Mouse (Mus musculus): ENCODE measurements at regions not wholly inside any gene's neighbourhood (a gene's known extent, or its start where the extent isn't known, plus 50 kb on each side); places are given as distances from the start of the nearest gene placed in this dataset.

GRCm38 (mm10) chr15:68656722-68657121 lies 2156.0 kb upstream of the Lrrc6 start:
- DNase-seq (ENCODE audit: low spot score): no peak
- H3K9ac ChIP-seq (ENCODE audit: low read length): no peak overlapping the region
- no peaks in the 10 kb centered on the region for H3K4me1 ChIP-seq (ENCODE audit: control insufficient read depth, insufficient read depth, low read length)
- H3K27ac ChIP-seq (replicated peaks; ENCODE audit: low read depth, low read length): no peak overlapping the region
- whole genome bisulfite sequencing: 76% methylated on average over 6 of the region's 6 CpGs
- no peak for ATAC-seq (ENCODE audit: insufficient number of reproducible peaks, low FRiP score, low TSS enrichment, low read depth)
- H3K4me3 ChIP-seq (ENCODE audit: low read depth, low read length): no peak overlapping the region
- H3K4me2 ChIP-seq (ENCODE audit: low read depth, severe bottlenecking): no peak overlapping the region
- H3K27me3 ChIP-seq (ENCODE audit: control insufficient read depth, insufficient read depth, low read length): no peaks in the 10 kb centered on the region
- H3K9me3 ChIP-seq (ENCODE audit: control insufficient read depth, low read length): no peaks in the 10 kb centered on the region
- H3K36me3 ChIP-seq (ENCODE audit: control insufficient read depth, insufficient read depth, low read length): no peaks in the 10 kb centered on the region

GRCm38 (mm10) chr15:68655046-68655445 lies 2154.3 kb upstream of the Lrrc6 start:
- H3K4me3 ChIP-seq (ENCODE audit: low read depth, low read length): no peak overlapping the region
- no peak for ATAC-seq (ENCODE audit: insufficient number of reproducible peaks, low FRiP score, low TSS enrichment, low read depth)
- no peaks in the 10 kb centered on the region for H3K4me1 ChIP-seq (ENCODE audit: control insufficient read depth, insufficient read depth, low read length)
- DNase-seq (ENCODE audit: low spot score): no peak
- H3K27me3 ChIP-seq (ENCODE audit: control insufficient read depth, insufficient read depth, low read length): no peaks in the 10 kb centered on the region
- 90% methylated on average over 3 of the region's 3 CpGs for WGBS
- H3K36me3 ChIP-seq (ENCODE audit: control insufficient read depth, insufficient read depth, low read length): no peaks in the 10 kb centered on the region
- H3K9me3 ChIP-seq (ENCODE audit: control insufficient read depth, low read length): no peaks in the 10 kb centered on the region
- no peak overlapping the region for H3K4me2 ChIP-seq (ENCODE audit: low read depth, severe bottlenecking)
- H3K9ac ChIP-seq (ENCODE audit: low read length): no peak overlapping the region
- H3K27ac ChIP-seq (replicated peaks; ENCODE audit: low read depth, low read length): no peak overlapping the region

DNA sequence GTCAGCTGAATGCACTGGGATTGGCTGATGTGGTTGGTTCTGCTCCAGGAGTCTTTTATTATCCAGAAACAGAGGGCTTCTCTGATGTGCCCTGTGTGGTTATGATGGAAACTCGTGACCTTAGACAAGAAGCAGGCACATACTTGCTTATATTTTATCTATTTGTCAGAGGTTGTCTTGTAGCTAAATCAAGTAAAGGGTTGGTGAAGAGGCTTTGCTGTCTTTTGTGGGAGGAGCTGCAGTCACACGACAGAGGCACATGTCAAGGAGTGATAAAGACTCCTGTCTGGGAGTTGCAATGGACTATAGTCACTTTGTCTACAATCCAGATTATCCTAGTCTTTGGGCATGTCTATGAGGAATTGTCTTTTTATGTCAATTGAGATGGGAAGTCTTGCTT lies 2149.9 kb upstream of the Lrrc6 start:
- WGBS: 74% methylated on average over 2 of the region's 2 CpGs
- Histone ChIP-seq H3K4me1 (ENCODE audit: control insufficient read depth, insufficient read depth, low read length) (no peaks in the 10 kb centered on the region), H3K27me3 (ENCODE audit: control insufficient read depth, insufficient read depth, low read length) (no peaks in the 10 kb centered on the region), H3K4me3 (ENCODE audit: low read depth, low read length) (no peak overlapping the region), H3K9me3 (ENCODE audit: control insufficient read depth, low read length) (no peaks in the 10 kb centered on the region), H3K4me2 (ENCODE audit: low read depth, severe bottlenecking) (no peak overlapping the region), H3K9ac (ENCODE audit: low read length) (no peak overlapping the region), H3K27ac (replicated peaks; ENCODE audit: low read depth, low read length) (no peak overlapping the region), H3K36me3 (ENCODE audit: control insufficient read depth, insufficient read depth, low read length) (no peaks in the 10 kb centered on the region)
- DNase-seq (ENCODE audit: low spot score) (no peak), ATAC-seq (ENCODE audit: insufficient number of reproducible peaks, low FRiP score, low TSS enrichment, low read depth) (no peak)

DNA sequence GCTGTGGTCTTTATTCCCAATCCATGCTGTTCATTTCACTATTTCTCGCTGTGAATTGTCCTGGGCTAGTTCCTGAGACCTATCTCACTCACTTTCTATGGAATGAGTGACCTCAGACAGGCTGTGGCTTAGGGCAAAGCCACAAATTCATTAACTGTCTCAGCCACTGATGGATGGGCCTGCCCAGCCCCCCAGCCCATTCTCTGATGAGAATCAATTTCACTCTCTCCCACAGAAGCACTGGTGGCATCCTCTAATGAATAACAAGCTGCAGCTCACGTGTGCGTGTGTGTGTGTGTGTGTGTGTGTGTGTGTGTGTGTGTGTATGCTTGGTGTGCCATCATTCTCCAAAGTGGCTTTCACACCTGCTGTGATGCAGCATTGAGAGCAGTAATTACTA lies 2149.3 kb upstream of the Lrrc6 start:
- Histone ChIP-seq H3K9me3 (ENCODE audit: control insufficient read depth, low read length) (no peaks in the 10 kb centered on the region), H3K36me3 (ENCODE audit: control insufficient read depth, insufficient read depth, low read length) (no peaks in the 10 kb centered on the region), H3K27ac (replicated peaks; ENCODE audit: low read depth, low read length) (no peak overlapping the region), H3K4me1 (ENCODE audit: control insufficient read depth, insufficient read depth, low read length) (no peaks in the 10 kb centered on the region), H3K4me3 (ENCODE audit: low read depth, low read length) (no peak overlapping the region), H3K9ac (ENCODE audit: low read length) (no peak overlapping the region), H3K27me3 (ENCODE audit: control insufficient read depth, insufficient read depth, low read length) (no peaks in the 10 kb centered on the region), H3K4me2 (ENCODE audit: low read depth, severe bottlenecking) (no peak overlapping the region)
- 63% methylated on average over 3 of the region's 3 CpGs for WGBS
- DNase-seq (ENCODE audit: low spot score) (no peak), ATAC-seq (ENCODE audit: insufficient number of reproducible peaks, low FRiP score, low TSS enrichment, low read depth) (no peak)

DNA sequence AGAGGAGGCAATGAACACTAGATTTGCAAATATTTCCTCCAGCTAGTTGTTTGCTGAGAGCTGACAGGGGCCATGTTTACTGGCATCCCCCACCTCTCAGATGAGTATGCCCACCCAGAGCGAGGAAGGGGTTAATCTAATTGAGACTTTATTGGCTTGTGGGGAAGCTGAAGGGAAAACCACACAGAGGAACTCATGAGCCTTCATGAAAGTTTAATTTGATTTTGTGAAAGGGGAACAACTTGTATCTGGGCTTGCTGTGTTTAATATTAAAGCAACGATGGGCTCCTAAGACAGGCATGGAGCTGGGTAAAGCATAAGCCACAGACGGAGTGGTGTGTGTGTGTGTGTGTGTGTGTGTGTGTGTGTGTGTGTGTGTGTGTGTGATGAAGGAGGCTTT lies 2146.2 kb upstream of the Lrrc6 start:
- no peaks in the 10 kb centered on the region for H3K9me3 ChIP-seq (ENCODE audit: control insufficient read depth, low read length)
- H3K27ac ChIP-seq (replicated peaks; ENCODE audit: low read depth, low read length): no peak overlapping the region
- H3K4me2 ChIP-seq (ENCODE audit: low read depth, severe bottlenecking): no peak overlapping the region
- DNase-seq (ENCODE audit: low spot score) (no peak), ATAC-seq (ENCODE audit: insufficient number of reproducible peaks, low FRiP score, low TSS enrichment, low read depth) (no peak)
- H3K27me3 ChIP-seq (ENCODE audit: control insufficient read depth, insufficient read depth, low read length): no peaks in the 10 kb centered on the region
- H3K9ac ChIP-seq (ENCODE audit: low read length): no peak overlapping the region
- H3K4me1 ChIP-seq (ENCODE audit: control insufficient read depth, insufficient read depth, low read length): no peaks in the 10 kb centered on the region
- no peaks in the 10 kb centered on the region for H3K36me3 ChIP-seq (ENCODE audit: control insufficient read depth, insufficient read depth, low read length)
- no peak overlapping the region for H3K4me3 ChIP-seq (ENCODE audit: low read depth, low read length)
- WGBS: 80% methylated on average over 3 of the region's 3 CpGs

DNA sequence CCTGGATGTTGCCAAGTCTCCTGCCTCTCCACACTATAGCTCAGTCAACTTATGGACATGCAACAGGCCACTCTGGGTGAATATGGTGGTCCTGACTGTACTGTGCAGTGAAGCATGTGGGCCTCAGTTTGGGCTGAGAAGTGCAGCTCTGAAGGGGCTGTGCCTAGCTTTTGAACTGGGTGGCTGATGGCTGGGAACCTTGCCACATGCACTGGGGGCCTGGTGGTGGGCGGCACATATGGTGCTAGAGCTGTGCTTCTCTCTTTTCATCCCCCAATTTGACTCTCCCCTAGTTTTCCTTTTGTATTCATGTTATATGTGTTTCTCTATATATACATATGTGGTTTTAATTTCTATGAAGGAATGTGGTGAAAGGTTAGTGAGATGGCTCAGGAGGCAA lies 2144.2 kb upstream of the Lrrc6 start:
- ATAC-seq (ENCODE audit: insufficient number of reproducible peaks, low FRiP score, low TSS enrichment, low read depth) (no peak), DNase-seq (ENCODE audit: low spot score) (no peak)
- no peaks in the 10 kb centered on the region for H3K9me3 ChIP-seq (ENCODE audit: control insufficient read depth, low read length)
- no peak overlapping the region for H3K27ac ChIP-seq (replicated peaks; ENCODE audit: low read depth, low read length)
- H3K4me3 ChIP-seq (ENCODE audit: low read depth, low read length): no peak overlapping the region
- no peaks in the 10 kb centered on the region for H3K27me3 ChIP-seq (ENCODE audit: control insufficient read depth, insufficient read depth, low read length)
- H3K4me2 ChIP-seq (ENCODE audit: low read depth, severe bottlenecking): no peak overlapping the region
- WGBS: 89% methylated on average over 1 of the region's 1 CpGs
- H3K36me3 ChIP-seq (ENCODE audit: control insufficient read depth, insufficient read depth, low read length): no peaks in the 10 kb centered on the region
- H3K4me1 ChIP-seq (ENCODE audit: control insufficient read depth, insufficient read depth, low read length): no peaks in the 10 kb centered on the region
- H3K9ac ChIP-seq (ENCODE audit: low read length): no peak overlapping the region

- Histone ChIP-seq H3K4me2 (ENCODE audit: low read depth, severe bottlenecking) (no peak overlapping the region), H3K27me3 (ENCODE audit: control insufficient read depth, insufficient read depth, low read length) (no peaks in the 10 kb centered on the region), H3K27ac (replicated peaks; ENCODE audit: low read depth, low read length) (no peak overlapping the region), H3K36me3 (ENCODE audit: control insufficient read depth, insufficient read depth, low read length) (no peaks in the 10 kb centered on the region), H3K9me3 (ENCODE audit: control insufficient read depth, low read length) (no peaks in the 10 kb centered on the region), H3K4me1 (ENCODE audit: control insufficient read depth, insufficient read depth, low read length) (no peaks in the 10 kb centered on the region), H3K4me3 (ENCODE audit: low read depth, low read length) (no peak overlapping the region), H3K9ac (ENCODE audit: low read length) (no peak overlapping the region)
- ATAC-seq (ENCODE audit: insufficient number of reproducible peaks, low FRiP score, low TSS enrichment, low read depth): no peak
- no peak for DNase-seq (ENCODE audit: low spot score)
Observed at GRCm38 (mm10) chr15:68635633-68636032, 2134.9 kb upstream of the Lrrc6 start.

GRCm38 (mm10) chr15:68626976-68627375 lies 2126.3 kb upstream of the Lrrc6 start:
- Histone ChIP-seq H3K4me3 (ENCODE audit: low read depth, low read length) (no peak overlapping the region), H3K27ac (replicated peaks; ENCODE audit: low read depth, low read length) (no peak overlapping the region), H3K36me3 (ENCODE audit: control insufficient read depth, insufficient read depth, low read length) (no peaks in the 10 kb centered on the region), H3K9ac (ENCODE audit: low read length) (no peak overlapping the region), H3K4me2 (ENCODE audit: low read depth, severe bottlenecking) (no peak overlapping the region), H3K27me3 (ENCODE audit: control insufficient read depth, insufficient read depth, low read length) (no peaks in the 10 kb centered on the region), H3K4me1 (ENCODE audit: control insufficient read depth, insufficient read depth, low read length) (no peaks in the 10 kb centered on the region), H3K9me3 (ENCODE audit: control insufficient read depth, low read length) (no peaks in the 10 kb centered on the region)
- no peak for ATAC-seq (ENCODE audit: insufficient number of reproducible peaks, low FRiP score, low TSS enrichment, low read depth)
- no peak for DNase-seq (ENCODE audit: low spot score)
- 59% methylated on average over 4 of the region's 4 CpGs for WGBS

GRCm38 (mm10) chr15:68624831-68625230 lies 2124.1 kb upstream of the Lrrc6 start:
- Histone ChIP-seq H3K27ac (replicated peaks; ENCODE audit: low read depth, low read length) (no peak overlapping the region), H3K9me3 (ENCODE audit: control insufficient read depth, low read length) (no peaks in the 10 kb centered on the region), H3K4me3 (ENCODE audit: low read depth, low read length) (no peak overlapping the region), H3K36me3 (ENCODE audit: control insufficient read depth, insufficient read depth, low read length) (no peaks in the 10 kb centered on the region), H3K27me3 (ENCODE audit: control insufficient read depth, insufficient read depth, low read length) (no peaks in the 10 kb centered on the region), H3K4me2 (ENCODE audit: low read depth, severe bottlenecking) (no peak overlapping the region), H3K9ac (ENCODE audit: low read length) (no peak overlapping the region), H3K4me1 (ENCODE audit: control insufficient read depth, insufficient read depth, low read length) (no peaks in the 10 kb centered on the region)
- 69% methylated on average over 3 of the region's 3 CpGs for WGBS
- DNase-seq (ENCODE audit: low spot score) (no peak), ATAC-seq (ENCODE audit: insufficient number of reproducible peaks, low FRiP score, low TSS enrichment, low read depth) (no peak)

Data from limb, embryonic 11.5 days (tissue).